Mouse (Mus musculus) layer of hippocampus, adult 8-10 months (tissue): Measurements from ENCODE around the gene Ubr4. TPM values are rescaled to one million over a fixed set of nuclear protein-coding genes. Genes with fewer than 3 reads are reported as not detected.
"Not testable (repeated sequence)": the region's sequence is repeated elsewhere in the genome, so short reads cannot be mapped to it uniquely, and the experiment has no call there.

Source experiments
- DNase-seq, 2 experiments: peaks; one replicate each; pipeline ENCODE4 v3.0.0; 2022; ENCODE audit warnings: low spot score in 2 of 2
- total RNA-seq, 4 experiments: library from RNA; stranded (reverse); gene quantifications; 2 replicates each; pipeline ENCODE4 v1.2.4; 2022

The Ubr4 gene
- total RNA-seq, 4 experiments from 2014 or later: 155 to 193 (median 170) TPM

- DNase-seq: no peak
Observed at GRCm38 (mm10) chr4:139484496-139484895, 132.1 kb downstream of the Ubr4 start.

DNA sequence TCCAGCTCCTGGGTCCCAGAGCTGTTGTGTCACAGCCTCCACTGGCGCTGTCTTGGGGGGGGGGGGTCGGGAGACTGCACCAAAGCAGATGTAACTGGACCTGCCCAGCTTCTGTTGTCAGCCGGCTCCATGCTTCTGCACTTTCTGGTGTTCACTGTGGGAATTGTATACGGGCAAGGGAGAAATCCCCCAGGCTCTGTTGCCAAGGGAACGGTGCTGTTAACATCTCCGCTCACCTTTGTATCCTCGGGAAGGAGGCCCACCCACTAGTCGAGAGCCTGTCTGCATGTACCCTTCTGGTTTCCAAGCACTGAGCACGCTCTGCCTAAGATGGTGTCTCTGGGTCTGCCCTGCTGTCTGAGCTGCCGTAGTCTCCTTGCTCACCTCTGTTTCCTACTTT is 134.7 kb downstream of the Ubr4 start:
- DNase-seq: no peak

GRCm38 (mm10) chr4:139488325-139488724 is 135.9 kb downstream of the Ubr4 start:
- DNase-seq: no peak

DNA sequence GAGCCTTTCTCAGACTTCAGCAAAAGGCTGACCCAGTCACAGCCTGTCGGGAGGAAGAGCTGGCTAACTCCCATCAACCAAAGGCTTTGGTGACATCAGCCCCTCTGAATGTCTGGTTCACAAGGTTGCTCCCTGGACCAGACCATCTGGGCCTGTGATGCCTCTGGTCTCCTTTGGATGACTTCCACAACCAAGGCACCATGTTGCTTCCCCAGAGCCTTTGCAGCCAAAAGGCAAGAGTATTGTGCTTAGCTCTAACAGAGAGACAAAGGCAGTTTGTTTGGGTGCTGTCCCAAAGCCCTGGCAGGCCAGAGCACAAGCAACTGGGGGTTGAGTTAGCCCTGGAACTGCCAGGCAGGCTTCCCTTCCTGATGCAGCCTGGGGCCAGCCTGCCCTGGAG is 137.5 kb downstream of the Ubr4 start:
- DNase-seq: peak; percentile 52 to 79

- DNase-seq: peak; percentile 57 to 73
Observed at GRCm38 (mm10) chr4:139490413-139491055, 138.1 kb downstream of the Ubr4 start.

- no peak for DNase-seq
Observed at GRCm38 (mm10) chr4:139491541-139492170, 139.2 kb downstream of the Ubr4 start.

- no peak for DNase-seq
Observed at GRCm38 (mm10) chr4:139492258-139492833, 139.9 kb downstream of the Ubr4 start.

GRCm38 (mm10) chr4:139493227-139494025 is 141.0 kb downstream of the Ubr4 start:
- no peak for DNase-seq

GRCm38 (mm10) chr4:139500814-139501213 is 148.4 kb downstream of the Ubr4 start:
- peak; percentile 43 to 48 for DNase-seq

DNA sequence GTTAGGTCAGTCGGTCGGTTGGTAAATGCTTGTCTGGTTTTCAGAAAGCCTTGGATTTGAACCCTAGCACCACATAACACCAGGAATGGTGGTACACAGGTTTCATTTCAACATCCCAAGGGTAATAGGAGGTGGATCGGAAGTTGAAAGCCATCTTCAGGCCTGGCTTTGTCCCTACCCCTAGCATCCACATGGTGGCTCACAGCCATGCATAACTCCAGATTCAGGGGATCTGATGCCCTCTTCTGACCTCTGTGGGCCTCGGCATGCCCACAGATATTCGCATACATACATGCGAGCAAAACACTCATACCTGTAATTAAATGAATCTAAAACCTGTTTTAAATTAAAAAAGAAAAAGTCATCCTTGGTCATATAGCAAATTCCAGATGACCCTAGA is 149.3 kb downstream of the Ubr4 start:
- DNase-seq: no peak

DNA sequence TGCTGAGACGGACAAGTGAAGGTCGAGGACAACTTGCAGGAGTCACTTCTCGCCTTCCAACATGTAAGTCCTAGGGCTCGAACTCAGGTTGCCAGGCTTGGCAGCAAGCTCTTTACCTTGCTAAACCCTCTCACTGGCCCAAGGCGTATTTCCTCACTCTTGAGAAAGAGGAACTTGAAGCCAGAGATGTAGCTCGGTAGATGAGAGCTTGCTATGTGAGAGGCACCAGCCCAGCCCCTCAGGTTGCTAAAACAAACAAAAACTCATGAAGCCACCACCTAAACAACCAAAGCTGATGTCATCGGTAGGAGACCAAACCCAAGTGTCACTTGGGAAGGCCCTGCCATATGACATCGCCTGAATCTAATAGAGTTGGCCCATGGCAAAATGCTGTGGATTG is 151.5 kb downstream of the Ubr4 start:
- DNase-seq: no peak

DNA sequence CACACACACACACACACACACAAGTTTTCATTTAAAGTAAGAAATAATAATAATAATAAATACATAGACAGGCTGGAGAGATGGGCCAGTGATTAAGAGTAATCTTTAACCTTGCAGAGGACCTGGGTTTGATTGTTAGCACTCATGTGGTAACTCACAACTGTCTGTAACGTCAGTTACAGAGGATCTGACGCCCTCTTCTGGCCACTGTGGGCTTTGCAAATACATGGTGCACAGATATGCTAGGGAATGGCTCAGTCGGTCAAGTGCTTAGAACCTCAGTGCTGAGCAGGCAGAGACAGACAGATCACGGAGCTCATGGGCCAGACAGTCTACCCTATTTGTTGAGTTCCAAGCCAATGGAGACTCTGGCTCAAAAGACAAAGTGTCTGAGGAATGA is 153.3 kb downstream of the Ubr4 start:
- DNase-seq: no peak

GRCm38 (mm10) chr4:139506727-139507126 is 154.3 kb downstream of the Ubr4 start:
- no peak for DNase-seq

DNA sequence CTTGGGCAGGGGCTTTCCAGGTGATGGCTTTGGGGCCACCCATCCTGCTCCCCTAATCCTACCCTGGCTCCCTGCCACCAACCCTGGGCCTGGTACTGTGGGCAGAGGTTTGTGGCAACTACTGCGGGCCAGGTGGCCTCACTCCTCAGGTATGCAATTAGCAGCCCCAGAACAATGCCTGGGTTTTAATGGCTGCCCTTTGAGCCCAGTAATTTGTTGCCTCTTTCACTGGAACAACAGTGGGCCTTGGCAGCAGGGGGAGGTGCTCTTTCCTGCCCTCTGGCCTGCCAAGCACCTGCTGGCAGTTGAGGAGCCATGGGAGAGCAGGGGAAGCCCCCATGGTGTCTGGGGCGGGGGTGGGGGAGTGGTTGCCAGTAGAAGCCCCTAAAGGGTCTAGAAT is 156.7 kb downstream of the Ubr4 start:
- no peak for DNase-seq

DNA sequence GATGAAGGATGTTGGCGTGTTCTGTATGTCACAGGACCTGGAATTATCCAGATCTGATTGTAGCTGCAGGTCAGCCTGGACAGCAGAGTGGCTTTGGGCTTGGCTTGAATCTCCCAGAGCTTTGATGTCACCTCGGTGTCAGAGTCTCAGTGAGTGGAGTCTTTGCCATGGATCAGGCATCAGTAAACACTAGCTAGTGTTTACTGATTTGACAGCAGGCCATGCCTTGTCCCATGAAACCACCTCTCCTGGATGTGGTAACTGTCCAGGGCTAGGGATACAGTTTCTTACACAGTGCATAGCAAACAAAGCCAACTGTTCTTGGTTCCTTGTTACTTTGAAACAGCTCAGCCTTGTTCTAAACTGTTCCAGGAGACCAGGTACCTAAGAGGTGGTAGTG is 159.1 kb downstream of the Ubr4 start:
- no peak for DNase-seq

GRCm38 (mm10) chr4:139512985-139513384 is 160.6 kb downstream of the Ubr4 start:
- DNase-seq: no peak

GRCm38 (mm10) chr4:139519221-139519620 is 166.8 kb downstream of the Ubr4 start:
- DNase-seq: no peak

DNA sequence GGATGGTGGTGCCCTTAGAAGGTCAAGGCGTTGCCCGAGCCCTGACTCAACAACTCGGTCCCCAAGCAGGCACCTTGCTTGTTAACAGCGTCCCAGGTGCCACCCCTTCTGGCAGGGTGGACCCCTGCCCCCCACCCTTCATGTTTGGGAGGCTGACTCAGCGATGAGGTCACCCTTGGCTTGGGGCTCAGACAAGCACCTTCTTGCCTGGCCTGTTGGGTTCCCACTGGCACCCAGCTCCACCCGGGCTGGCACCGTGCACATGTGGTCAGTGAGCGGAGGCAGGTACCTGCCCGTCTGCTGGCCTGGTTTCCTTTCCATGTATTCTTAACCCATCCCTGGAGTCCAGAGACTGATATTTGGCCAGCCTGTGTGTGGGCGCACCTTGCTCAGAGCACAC is 169.5 kb downstream of the Ubr4 start:
- DNase-seq: no peak

GRCm38 (mm10) chr4:139526475-139526874 is 174.1 kb downstream of the Ubr4 start:
- peak; percentile 18 to 26 for DNase-seq

DNA sequence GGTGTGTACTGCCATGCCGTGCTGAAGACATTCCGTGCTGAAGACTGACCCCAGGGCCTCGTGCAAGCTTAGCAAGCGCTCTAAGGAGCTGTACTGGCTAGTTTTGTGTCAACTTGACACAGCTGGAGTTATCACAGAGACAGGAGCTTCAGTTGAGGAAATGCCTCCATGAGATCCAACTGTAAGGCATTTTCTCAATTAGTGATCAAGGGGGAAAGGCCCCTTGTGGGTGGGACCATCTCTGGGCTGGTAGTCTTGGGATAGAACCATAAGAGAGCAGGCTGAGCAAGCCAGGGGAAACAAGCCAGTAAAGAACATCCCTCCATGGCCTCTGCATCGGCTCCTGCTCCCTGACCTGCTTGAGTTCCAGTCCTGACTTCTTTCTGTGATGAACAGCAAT is 177.8 kb downstream of the Ubr4 start, which contains the start of gene Iffo2:
Gene Iffo2 (plus strand): TSS at position 301 of the 400 bp plus-strand sequence.
- DNase-seq: not testable (repeated sequence)

DNA sequence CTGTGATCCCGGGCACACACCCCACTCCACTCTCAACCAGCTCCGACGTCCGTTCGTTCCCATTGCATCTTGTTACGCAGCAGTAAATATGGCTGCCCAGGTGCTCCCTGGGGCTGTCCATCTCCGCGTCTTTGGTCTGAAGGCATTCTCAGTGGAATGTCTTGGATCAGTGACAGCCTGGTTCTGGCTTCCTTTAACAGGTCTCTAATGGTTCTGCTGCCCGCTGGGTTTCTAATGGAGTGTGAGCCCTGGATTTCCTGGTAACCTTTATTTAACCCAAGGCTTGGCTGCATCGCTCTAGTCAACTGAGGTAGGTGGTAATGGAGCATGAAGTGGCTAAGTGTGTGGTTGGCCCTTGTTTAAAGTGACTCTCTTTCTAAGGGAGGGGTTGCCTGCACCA is 179.7 kb downstream of the Ubr4 start:
- DNase-seq: no peak

DNA sequence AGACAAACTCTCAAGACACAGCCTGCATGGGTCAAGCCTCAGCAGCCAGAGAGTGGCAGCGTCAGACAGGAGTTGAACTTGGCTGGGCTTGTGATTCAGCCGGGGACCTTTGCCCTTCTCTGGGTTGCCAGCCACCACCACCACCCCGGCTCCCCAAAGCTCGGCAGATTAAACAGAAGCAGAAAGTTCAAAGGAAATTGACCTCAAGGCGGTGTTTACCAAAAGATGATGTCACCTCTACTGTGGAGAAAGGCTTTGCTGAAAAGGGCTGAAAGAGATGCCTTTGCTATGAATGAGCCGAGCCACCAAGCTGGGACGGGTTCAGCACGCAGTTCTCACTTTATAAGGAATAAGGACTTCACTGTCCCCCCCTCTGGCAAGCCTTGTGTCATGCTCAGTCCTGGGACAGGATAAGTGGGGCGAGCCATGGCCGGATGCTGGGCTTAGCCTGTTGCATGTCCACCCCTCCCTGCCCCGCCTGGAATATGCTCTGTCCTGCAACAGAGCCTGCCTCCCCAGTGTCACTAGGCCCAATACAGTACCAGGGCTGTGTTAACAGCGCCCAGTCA is 182.8 kb downstream of the Ubr4 start:
- no peak for DNase-seq
